Mouse (Mus musculus) testis, adult 2 months (tissue): ENCODE results near the gene Nol11.

Experiments used
- CTCF ChIP-seq: fragments of 200-500 bp; IDR thresholded peaks from 2 replicates; pipeline ENCODE4 v1.5.1; 2012; ENCODE audit warnings: low read depth, mild to moderate bottlenecking, inconsistent platforms, low read length, moderate library complexity; ENCODE audit not compliant: control insufficient read depth, insufficient read depth, insufficient replicate concordance
- POLR2A ChIP-seq: fragments of 200-500 bp; IDR thresholded peaks from 2 replicates; pipeline ENCODE4 v1.6.1; 2012; ENCODE audit warnings: low read depth, mild to moderate bottlenecking, inconsistent platforms, low read length, moderate library complexity; ENCODE audit not compliant: control insufficient read depth

- TF ChIP-seq POLR2A (no peak), CTCF (no peak)
Measured at GRCm38 (mm10) chr11:107222531-107223168, 33.5 kb upstream of the Nol11 start.
